Comparison of ENCODE assay signal across 27 mouse cellular contexts in genomic region chr19:4092750-4093149, GRCm38 (mm10). TPM values are rescaled to one million over a fixed set of nuclear protein-coding genes. Genes with fewer than 3 reads are reported as not detected.
"Had no signal": no experiment of that assay in that cellular context is flagged by ENCODE, and none has a peak within 500 bp of the region (broad histone marks: within the 10 kb centered on the region; RNA-seq: fewer than 3 reads in every experiment).

No protein-coding gene starts in this region.

- H3K27me3 ChIP-seq: kidney, embryonic 15.5 days; neural tube, embryonic 13.5 days had no signal

- H3K4me2 ChIP-seq: kidney, embryonic 15.5 days; limb, embryonic 12.5 days; limb, embryonic 15.5 days; liver, embryonic 13.5 days; lung, embryonic 15.5 days; midbrain, embryonic 11.5 days; neural tube, embryonic 13.5 days had no signal

- H3K9me3 ChIP-seq: kidney, embryonic 15.5 days; limb, embryonic 12.5 days; limb, embryonic 15.5 days; liver, embryonic 13.5 days; lung, embryonic 15.5 days; neural tube, embryonic 13.5 days had no signal

- H3K9ac ChIP-seq: kidney, embryonic 15.5 days; limb, embryonic 12.5 days; limb, embryonic 15.5 days; liver, embryonic 13.5 days; lung, embryonic 15.5 days; neural tube, embryonic 13.5 days had no signal

- H3K27ac ChIP-seq: kidney, embryonic 15.5 days; limb, embryonic 12.5 days; limb, embryonic 15.5 days; liver, embryonic 13.5 days; lung, embryonic 15.5 days; neural tube, embryonic 13.5 days had no signal

- H3K36me3 ChIP-seq: kidney, embryonic 15.5 days; limb, embryonic 12.5 days; limb, embryonic 15.5 days; liver, embryonic 13.5 days; lung, embryonic 15.5 days; neural tube, embryonic 13.5 days had no signal

- DNase-seq: kidney, adult 11 months; kidney, adult 8-10 months; kidney, postnatal 10 days; kidney, postnatal 4 days; left cerebral cortex, postnatal 4 days; liver, embryonic 13.5 days; lung, adult 18-20 months; lung, postnatal 10 days; lung, postnatal 36 days; midbrain, embryonic 14.5 days; thymus, adult 18-20 months; thymus, postnatal 36 days had no signal

- H3K4me3 ChIP-seq: kidney, embryonic 15.5 days; limb, embryonic 12.5 days; limb, embryonic 15.5 days; liver, embryonic 13.5 days; lung, embryonic 15.5 days; neural tube, embryonic 13.5 days had no signal

RNA-seq across cellular contexts. Expression of gene Cabp2, which starts 11.4 kb away (rescaled TPM):
- total RNA-seq: layer of hippocampus, adult 18-20 months; layer of hippocampus, postnatal 14 days; left cerebral cortex, adult 8-10 months; left cerebral cortex, postnatal 14 days; left cerebral cortex, postnatal 4 days; megakaryocyte-erythroid progenitor cell, adult 5-6 weeks; midbrain, postnatal 0 days had no signal
- polyA plus RNA-seq: limb, embryonic 12.5 days; limb, embryonic 15.5 days; lung, embryonic 15.5 days; midbrain, embryonic 11.5 days; midbrain, embryonic 14.5 days; midbrain, postnatal 0 days; neural tube, embryonic 13.5 days; small intestine, adult 2 months; testis, adult 2 months; urinary bladder, adult 2 months had no signal

RNA-seq across cellular contexts. Expression of gene Gstp3, which starts 33.4 kb away (rescaled TPM):
- total RNA-seq: layer of hippocampus, adult 18-20 months; layer of hippocampus, postnatal 14 days; left cerebral cortex, adult 8-10 months; left cerebral cortex, postnatal 14 days; left cerebral cortex, postnatal 4 days; midbrain, postnatal 0 days had no signal
- polyA plus RNA-seq: limb, embryonic 12.5 days; midbrain, embryonic 11.5 days; midbrain, embryonic 14.5 days; midbrain, postnatal 0 days; neural tube, embryonic 13.5 days; testis, adult 2 months had no signal
